Mouse (Mus musculus) kidney, adult 8-10 months (tissue): Measurements from ENCODE around the gene Arhgap11a.

Source experiments
- DNase-seq, 2 experiments: peaks; one replicate each; pipeline ENCODE4 v3.0.0; 2022

Arhgap11a gene

GRCm38 (mm10) chr2:113848245-113849121 is at the start of gene Arhgap11a:
Gene Arhgap11a, minus strand, starts transcription at chr2:113848661.
- peak; percentile 92 for DNase-seq

GRCm38 (mm10) chr2:113893385-113894122 is 45.1 kb upstream of the Arhgap11a start:
- no peak for DNase-seq

DNA sequence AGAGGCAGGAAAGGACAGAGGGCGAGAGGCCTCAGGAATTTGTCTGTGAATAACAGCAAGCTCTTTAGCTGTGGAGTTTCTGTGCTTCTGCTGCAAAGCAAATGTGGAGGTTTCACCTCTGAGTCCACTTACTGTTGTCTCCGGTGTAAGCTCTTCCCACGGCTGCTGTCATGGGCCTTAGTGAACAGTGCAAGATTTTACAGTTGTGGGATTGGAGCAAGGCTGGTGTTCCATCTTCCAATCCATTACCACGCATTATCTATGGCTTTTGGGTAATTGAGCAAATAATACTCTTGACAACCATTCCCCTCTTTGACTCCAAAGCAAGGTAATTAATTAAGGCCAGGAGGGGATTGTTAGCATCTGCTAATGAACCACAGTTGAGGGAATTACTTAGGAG is 38.7 kb upstream of the Arhgap11a start:
- no peak for DNase-seq

DNA sequence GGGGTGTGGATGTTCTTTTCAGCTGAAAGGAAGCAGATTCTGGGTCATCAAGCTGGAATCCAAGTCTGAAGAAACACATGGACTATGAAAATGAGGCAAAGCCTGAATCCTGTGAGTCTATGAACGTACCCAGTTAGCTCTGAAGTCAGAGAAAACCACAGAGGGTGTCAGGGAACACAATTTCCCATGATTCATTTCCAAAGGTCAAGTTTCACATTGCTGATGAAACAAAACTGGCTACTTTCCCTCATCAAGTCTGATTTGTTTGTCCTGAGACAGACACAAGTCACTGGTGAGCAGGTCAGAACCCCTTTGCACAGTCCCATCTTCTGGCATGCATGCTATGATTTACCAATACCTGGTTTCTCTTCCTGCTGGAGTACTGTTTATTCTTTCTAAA is 37.6 kb upstream of the Arhgap11a start:
- no peak for DNase-seq

DNA sequence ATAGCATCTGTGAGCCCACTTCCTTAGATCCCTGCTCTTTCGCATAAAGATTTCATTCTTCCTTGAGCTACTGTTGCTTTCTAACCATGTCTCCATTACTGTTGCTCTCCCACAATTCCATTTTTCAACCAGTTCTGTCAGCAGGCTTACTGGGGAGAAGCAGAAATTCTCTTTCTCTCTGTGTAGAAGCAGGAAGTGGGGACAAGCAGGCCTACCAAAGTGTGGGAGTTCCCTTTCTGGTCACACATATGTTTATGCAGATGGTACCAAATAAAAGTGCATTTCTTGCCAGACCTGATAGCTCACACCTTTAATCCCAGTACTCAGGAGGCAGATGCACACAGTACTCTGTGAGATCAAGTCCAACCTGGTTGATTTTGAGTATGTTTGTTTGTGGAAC is 21.7 kb upstream of the Arhgap11a start:
- DNase-seq = no peak

DNA sequence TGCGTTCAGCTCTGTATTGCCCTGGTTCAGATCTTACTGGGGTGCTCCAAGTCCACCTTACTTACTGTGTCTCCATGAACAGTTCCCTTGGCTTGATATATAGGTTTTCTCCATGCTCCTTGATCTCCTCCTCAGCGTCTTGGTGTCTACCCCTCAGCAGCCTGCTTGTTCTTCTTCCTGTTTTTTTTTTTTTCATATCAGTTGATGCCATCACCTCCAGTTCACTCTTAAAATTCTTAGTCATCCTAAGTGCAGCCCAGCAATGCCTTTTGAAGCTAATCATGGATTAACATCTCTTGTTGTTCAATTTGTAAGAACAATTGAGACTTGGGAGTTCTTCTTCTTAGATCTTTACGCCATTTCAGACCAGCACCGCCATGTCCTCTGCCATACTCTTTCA is 19.9 kb upstream of the Arhgap11a start:
- DNase-seq = no peak

DNA sequence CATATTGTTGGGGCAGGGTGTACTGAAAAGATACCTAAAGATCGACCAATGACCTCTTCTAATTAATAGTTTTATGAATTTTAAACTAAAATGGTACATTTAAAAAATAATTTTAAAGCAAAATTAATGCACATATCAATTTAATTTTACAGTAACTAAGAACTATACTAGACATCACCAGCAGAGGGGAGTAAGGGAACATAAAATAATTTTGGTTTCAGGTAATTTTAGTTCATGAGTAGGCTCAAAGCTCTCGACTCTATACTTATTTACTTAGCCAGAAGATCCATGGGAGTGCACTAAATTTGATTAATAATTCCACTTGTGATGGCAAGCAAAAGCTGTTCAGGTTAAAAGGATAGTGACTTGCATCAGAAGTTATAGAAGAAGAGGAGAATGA is 17.7 kb upstream of the Arhgap11a start:
- no peak for DNase-seq

GRCm38 (mm10) chr2:113849141-113849540 is 680 bp upstream of the Arhgap11a start:
- no peak for DNase-seq

DNA sequence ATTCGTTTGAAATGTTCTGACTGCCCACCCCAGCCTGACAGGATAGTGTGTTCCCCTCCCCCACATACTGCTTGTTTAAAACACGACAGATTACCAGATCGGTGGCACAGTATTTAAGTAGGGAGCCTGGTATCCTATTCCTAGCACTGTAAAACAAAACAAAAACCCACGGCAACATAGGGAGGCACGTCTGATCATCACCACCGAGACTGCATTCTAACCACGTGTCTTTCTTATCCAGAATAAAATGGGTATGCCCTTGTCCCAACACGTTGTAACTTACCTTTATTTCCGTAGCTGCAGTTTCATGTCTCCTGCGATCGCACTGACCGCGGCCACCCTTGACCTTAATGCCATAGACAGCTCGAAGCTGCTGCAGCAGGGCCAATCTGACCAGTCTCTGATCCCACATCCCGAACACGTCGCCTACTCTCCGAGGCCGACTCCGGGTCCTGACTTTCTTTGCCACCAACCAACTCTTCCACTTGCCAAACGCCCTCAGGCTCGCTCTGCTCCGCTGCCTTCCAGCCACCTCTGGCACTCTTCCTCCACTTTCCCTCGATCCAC is 700 bp downstream of the Arhgap11a start:
- no peak for DNase-seq

- DNase-seq = no peak
These were observed 3.4 kb downstream of the Arhgap11a start for GRCm38 (mm10) chr2:113845081-113845480.

DNA sequence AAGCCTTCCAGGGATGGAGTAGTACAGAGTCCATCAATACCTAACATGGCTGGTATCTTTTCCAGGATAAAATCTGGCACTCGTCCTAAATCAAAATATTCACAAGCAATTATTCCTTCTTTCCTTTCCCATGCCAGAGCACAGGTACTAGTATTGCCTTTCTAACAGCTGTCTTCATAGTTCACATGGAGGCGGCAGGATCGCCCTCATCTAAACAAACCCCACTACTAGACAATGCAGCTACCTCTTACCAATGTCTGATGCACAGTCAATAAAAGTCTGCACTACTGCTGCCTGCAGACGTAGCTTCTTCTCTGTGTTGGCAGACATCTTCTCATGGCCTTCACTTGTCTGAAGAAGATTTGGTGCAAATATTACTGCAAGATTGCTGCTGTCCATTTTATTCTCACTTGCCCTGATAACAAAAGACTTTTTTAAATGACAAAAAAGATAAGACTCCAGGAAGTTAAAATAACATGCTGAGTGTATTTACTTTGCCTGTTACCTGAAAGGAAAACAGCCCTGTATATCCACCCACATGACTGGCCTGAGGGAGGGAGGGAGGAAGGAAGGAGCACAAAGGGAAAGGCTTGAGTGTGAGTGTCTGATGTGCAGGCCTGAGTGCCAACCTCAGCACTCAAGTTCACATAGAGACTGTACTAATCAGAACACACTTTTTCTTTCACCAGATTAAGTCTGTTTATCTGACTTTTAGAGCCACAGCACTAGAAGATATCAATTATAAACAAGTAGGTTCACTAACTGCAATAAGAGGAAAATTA is 6.6 kb downstream of the Arhgap11a start:
- no peak for DNase-seq

- peak; percentile 49 to 87 for DNase-seq
These were observed 9.0 kb downstream of the Arhgap11a start for GRCm38 (mm10) chr2:113839488-113839887.

GRCm38 (mm10) chr2:113835219-113835618 is 13.2 kb downstream of the Arhgap11a start:
- no peak for DNase-seq

DNA sequence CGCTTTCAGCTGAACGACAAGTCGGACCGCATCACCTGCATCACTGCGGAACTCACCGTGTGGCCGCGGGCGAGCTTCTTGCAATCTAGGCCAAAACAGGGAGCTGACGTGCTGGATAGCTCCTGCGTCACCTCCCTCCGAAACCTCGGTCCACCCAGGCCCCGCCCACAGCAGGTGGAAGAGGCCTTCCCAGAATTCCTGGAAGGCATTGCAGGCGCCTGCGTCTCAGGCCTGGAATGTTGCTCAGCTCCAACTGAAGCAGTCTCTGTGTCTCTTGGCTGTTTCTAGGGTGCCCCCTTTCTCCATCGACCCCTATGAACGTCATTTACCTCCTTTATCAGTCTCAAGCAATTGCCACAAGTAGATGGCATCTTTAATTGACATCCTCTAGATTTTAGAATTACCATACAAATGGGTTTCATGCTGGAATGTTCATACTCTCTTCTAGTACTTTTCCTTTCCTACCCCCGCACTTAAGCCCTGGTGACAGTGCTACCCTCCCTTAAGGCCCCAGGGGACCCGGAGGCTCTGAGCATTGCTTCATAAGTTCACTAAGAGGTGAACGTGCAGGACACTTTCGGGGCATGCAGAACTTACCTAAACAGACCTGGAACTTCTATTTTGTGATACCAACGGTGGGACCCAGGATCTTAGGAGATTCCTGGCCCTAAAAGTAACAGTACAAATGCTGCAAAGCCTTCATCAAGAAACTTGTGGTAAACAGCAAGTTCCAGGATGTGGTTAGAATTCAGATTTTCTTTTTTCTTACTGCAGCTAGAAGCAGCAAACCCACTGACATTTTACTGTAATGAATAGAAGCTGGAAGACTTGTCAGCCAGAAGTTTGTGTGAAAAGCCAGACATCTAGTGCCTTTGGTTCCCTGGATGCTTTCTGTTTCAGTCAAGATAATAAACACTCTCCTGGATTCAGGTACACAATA is 19.2 kb downstream of the Arhgap11a start, which contains the start of gene Scg5:
TSS of gene Scg5 (minus strand) at position 179 of the 940 bp plus-strand sequence.
- peak; percentile 64 to 71 for DNase-seq

DNA sequence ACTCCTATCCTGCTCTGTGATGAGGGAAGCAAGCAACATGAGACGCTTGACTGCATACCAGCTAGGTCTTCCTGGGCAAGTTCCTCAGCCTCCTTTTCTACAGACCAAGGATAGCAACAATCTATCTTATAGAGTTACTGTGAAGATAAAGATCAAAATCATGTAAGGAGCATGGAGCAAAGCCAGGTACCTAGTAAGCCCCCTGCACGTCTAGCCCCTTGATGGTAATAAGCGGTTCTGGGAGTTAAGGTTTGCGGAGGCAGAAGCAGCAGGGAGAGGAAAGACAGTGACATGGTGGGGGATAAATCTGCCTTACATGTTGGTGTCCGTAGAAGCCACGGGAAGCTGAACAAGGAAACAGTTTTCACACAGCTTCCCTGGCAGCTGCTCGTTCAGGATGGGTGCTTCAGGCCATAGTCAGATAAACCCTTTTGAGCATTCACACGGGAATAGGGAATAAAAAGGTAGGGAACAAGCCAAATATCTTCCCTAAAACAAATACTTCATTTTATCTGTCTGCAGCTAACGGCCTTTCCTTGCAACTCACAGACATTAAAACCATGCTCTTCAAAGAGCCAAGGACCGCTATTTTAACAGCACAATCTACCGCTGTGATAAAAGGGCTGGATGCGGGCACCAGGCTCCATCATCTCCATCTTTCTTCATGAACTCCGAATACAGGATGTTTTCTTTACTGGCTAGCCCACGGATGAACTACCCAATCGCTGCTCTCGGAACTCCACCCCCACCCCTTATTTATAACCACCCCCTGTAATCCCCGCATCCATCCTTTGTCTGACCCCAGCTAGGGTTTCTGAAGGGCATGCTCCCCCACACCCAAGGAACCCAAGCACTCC is 20.1 kb downstream of the Arhgap11a start:
- no peak for DNase-seq

- peak in 1 of 2 experiments; percentile 17 for DNase-seq
These were observed 24.6 kb downstream of the Arhgap11a start for GRCm38 (mm10) chr2:113823909-113824308.

- no peak for DNase-seq
These were observed 26.1 kb downstream of the Arhgap11a start for GRCm38 (mm10) chr2:113822367-113822766.

DNA sequence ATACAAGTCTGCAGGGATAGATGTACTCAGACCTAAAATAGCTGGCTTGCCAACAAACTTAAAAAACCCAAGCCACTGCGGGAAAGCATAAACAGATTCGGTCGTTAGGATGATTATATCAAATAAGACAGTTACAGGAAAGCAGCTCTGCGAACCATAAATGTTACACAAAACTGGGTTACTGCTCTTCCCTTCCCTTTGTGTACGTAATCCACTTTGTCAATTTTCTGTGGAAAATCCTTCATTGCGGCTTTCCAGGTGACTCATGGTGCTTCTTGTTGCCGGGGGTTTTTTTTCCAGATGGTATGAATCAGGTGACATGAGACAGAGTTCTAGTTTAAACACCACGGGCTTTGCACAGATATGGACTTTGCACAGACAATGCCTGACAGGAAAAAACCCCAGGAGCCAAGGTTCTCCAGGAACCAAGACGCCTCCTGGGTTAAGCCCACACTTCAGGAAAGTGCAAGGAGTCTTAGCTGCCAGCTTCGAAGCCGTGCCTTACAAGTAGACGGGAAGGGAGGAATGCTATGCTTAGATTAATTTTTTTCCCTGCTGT is 27.2 kb downstream of the Arhgap11a start:
- peak; percentile 34 to 48 for DNase-seq

GRCm38 (mm10) chr2:113820117-113820516 is 28.3 kb downstream of the Arhgap11a start:
- DNase-seq = no peak
